Comparison of ENCODE assay signal across 8 mouse cellular contexts in the genomic region with DNA sequence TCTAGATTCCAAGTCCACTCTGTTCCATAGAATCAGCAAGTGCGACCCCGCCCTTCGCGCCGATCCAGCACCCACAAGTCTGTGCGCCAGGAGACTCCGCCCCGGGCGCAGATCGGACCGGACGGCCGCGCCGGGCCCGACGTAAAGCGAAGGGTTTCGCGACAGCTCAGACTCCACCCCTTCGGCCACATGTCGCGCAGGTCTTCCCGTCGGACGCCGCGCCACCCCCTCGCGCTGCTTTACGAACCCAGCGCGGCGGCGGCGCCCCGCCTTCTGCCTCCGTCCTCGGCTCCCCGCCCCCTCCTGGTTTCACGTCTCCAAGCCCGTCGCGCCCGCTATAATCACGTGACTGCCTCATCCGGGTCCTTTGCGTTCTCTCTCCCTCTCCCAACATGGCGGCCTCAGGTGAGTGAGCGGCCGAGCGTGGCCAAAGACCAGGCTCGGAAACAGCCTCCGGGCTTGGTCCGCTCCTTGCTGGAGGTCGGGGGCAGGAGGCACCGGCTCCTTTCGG. TPM values are rescaled to one million over a fixed set of nuclear protein-coding genes. Genes with fewer than 3 reads are reported as not detected.
DNase-seq lines count a peak whose midpoint lies in the region; ATAC-seq and TF ChIP-seq lines count a peak whose summit lies in the region.

Eif4b (plus strand) TSS at position 215 of the 511 bp plus-strand sequence.

- H3K4me2 ChIP-seq in kidney, embryonic 14.5 days (replicated peaks; ENCODE audit: low read depth, low read length) = peak within 1 kb of the TSS; percentile 85
- peak within 1 kb of the TSS; percentile 81 for H3K4me2 ChIP-seq in limb, embryonic 15.5 days

- peak; percentile 94 for ATAC-seq in kidney, embryonic 14.5 days (ENCODE audit: low FRiP score, low TSS enrichment)
- ATAC-seq in limb, embryonic 15.5 days (ENCODE audit: insufficient number of reproducible peaks, low FRiP score, low TSS enrichment, low read depth) = peak; percentile 94

- peak; percentile 100 for DNase-seq in A20 (ENCODE audit: low read depth, low spot score)
- DNase-seq in heart, adult 9 months (ENCODE audit: low spot score in 2 of 2) = peak; percentile 98 to 99
- peak; percentile 95 to 97 for DNase-seq in monocyte, adult 2 months (ENCODE audit: low read depth in 1 of 2, low spot score in 2 of 2)
- DNase-seq in spleen, postnatal 36 days (ENCODE audit: low spot score in 2 of 2) = peak; percentile 99

- TF ChIP-seq POLR2A in bone marrow macrophage, adult 2 months (IDR thresholded peaks at IDR 0.05; ENCODE audit: borderline replicate concordance, low read depth, low read length) = no peak
- peak; percentile 82 for TF ChIP-seq POLR2A in embryonic fibroblast, embryonic 13.5 days (IDR thresholded peaks at IDR 0.05; ENCODE audit: low read depth, low read length)

- no peak for TF ChIP-seq CTCF in bone marrow macrophage, adult 2 months (IDR thresholded peaks at IDR 0.05; ENCODE audit: low read depth, low read length)
- no peak for TF ChIP-seq CTCF in embryonic fibroblast, embryonic 13.5 days (IDR thresholded peaks at IDR 0.05; ENCODE audit: borderline replicate concordance, insufficient read depth, low read length)

- H3K36me3 ChIP-seq in kidney, embryonic 14.5 days (ENCODE audit: control insufficient read depth, insufficient read depth, low read length) = no peaks in the 10 kb centered on the region; the same call in 1 of the 2 replicates
- no peaks in the 10 kb centered on the region for H3K36me3 ChIP-seq in limb, embryonic 15.5 days

- no peaks in the 10 kb centered on the region for H3K9me3 ChIP-seq in kidney, embryonic 14.5 days (ENCODE audit: control insufficient read depth, low read length)
- H3K9me3 ChIP-seq in limb, embryonic 15.5 days = no peaks in the 10 kb centered on the region

- no peaks in the 10 kb centered on the region for H3K27me3 ChIP-seq in kidney, embryonic 14.5 days (ENCODE audit: control insufficient read depth, insufficient read depth, low read length)
- H3K27me3 ChIP-seq in limb, embryonic 15.5 days = 0 out of 2 replicates have a peak, but pooled peaks cover 4% of the 10 kb centered on the region

- peak within 1 kb of the TSS; percentile 98 for H3K9ac ChIP-seq in kidney, embryonic 14.5 days (ENCODE audit: low read depth, low read length)
- H3K9ac ChIP-seq in limb, embryonic 15.5 days = peak within 1 kb of the TSS; percentile 96

- peak within 1 kb of the TSS; percentile 91 for H3K4me3 ChIP-seq in bone marrow macrophage, adult 2 months (ENCODE audit: insufficient read depth, low read length)
- peak within 1 kb of the TSS; percentile 84 for H3K4me3 ChIP-seq in embryonic fibroblast, embryonic 13.5 days (ENCODE audit: insufficient read depth, low read length)
- H3K4me3 ChIP-seq in kidney, embryonic 14.5 days (ENCODE audit: low read length) = peak within 1 kb of the TSS; percentile 96
- peak within 1 kb of the TSS; percentile 98 for H3K4me3 ChIP-seq in limb, embryonic 15.5 days

- peak within 1 kb of the TSS; percentile 83 for H3K27ac ChIP-seq in bone marrow macrophage, adult 2 months (ENCODE audit: insufficient read depth, low read depth, low read length)
- H3K27ac ChIP-seq in embryonic fibroblast, embryonic 13.5 days (ENCODE audit: insufficient read depth, low read length) = peak within 1 kb of the TSS; percentile 94
- H3K27ac ChIP-seq in kidney, embryonic 14.5 days (ENCODE audit: low read depth, low read length) = peak within 1 kb of the TSS; percentile 92
- peak within 1 kb of the TSS; percentile 97 for H3K27ac ChIP-seq in limb, embryonic 15.5 days

- under 1% methylated on average over 58 of the region's 58 CpGs for WGBS in kidney, embryonic 14.5 days
- WGBS in limb, embryonic 15.5 days = under 1% methylated on average over 58 of the region's 58 CpGs

- H3K4me1 ChIP-seq in bone marrow macrophage, adult 2 months (ENCODE audit: control insufficient read depth, insufficient read depth, low read length) = peaks cover 29% of the 10 kb centered on the region
- H3K4me1 ChIP-seq in embryonic fibroblast, embryonic 13.5 days (ENCODE audit: control insufficient read depth, insufficient read depth, low read length) = peaks cover 4% of the 10 kb centered on the region; the same call in 1 of the 2 replicates
- peaks cover 19% of the 10 kb centered on the region for H3K4me1 ChIP-seq in kidney, embryonic 14.5 days (ENCODE audit: control insufficient read depth, insufficient read depth, low read length)
- peaks cover 20% of the 10 kb centered on the region for H3K4me1 ChIP-seq in limb, embryonic 15.5 days

RNA-seq across cellular contexts. Expression of gene Eif4b, which starts in this region (rescaled TPM):
- polyA plus RNA-seq in bone marrow macrophage, adult 2 months (2012; ENCODE audit: insufficient read depth, insufficient read length, missing spikeins) = 188 and 222 TPM in 2 replicates
- polyA plus RNA-seq in embryonic fibroblast, embryonic 13.5 days (2011; ENCODE audit: insufficient read length, low read depth, missing spikeins) = 309 and 317 TPM in 2 replicates
- polyA plus RNA-seq in kidney, embryonic 14.5 days (2014; fragmentation: Nextera tagmentation; extraction: Ambion mirVana) = 85.1 and 139 TPM in 2 replicates
- polyA plus RNA-seq in limb, embryonic 15.5 days (2015; fragmentation: Nextera tagmentation; extraction: Ambion mirVana) = 103 and 111 TPM in 2 replicates

Comparison
In these comparisons a context has a peak if more than half of its experiments do, and no peak if none do; other contexts are left out.
1. Peak in every context shown above with its lines: DNase-seq, ATAC-seq, H3K4me3 ChIP-seq and H3K27ac ChIP-seq.